Mouse (Mus musculus): Measurements from ENCODE around the gene Trim29.

Trim29 gene

DNA sequence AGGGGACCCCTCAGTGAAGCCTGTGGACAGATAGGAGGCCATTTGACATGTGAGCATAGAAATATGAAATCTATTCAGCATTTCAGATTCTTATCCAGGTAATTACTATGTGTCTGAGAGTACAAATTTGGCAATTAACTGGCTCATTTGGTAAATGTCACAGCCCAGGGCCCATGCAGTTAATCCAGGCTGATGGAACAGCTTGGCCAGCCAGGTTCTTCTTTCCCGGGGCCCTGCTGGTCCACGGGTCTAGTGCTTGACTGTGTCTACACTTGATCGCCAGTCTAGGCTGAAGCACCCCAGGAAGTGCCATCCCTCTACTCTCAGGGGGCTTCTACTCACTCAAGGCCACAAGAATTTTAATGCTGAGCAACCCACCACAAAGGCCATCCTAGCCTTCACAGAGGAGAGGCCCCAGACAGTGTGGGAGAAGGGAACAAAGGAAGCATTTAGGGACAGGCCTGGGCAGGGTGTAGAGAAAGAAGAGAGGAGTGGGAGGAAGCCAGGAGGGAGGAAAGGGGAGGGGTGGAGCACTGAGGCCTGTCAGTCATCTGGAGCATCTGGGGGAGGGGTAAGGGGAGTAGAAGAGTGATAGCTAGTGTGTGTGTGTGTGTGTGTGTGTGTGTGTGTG is 4.8 kb downstream of the Trim29 start:
- DNase-seq = no peak

GRCm38 (mm10) chr9:43316466-43316865 is 5.8 kb downstream of the Trim29 start:
- no peak for DNase-seq

GRCm38 (mm10) chr9:43318661-43319060 is 8.0 kb downstream of the Trim29 start:
- no peak for DNase-seq

GRCm38 (mm10) chr9:43321951-43322350 is 11.3 kb downstream of the Trim29 start:
- DNase-seq = no peak

GRCm38 (mm10) chr9:43322666-43323065 is 12.0 kb downstream of the Trim29 start:
- no peak for DNase-seq

- DNase-seq = no peak
Measured at GRCm38 (mm10) chr9:43325486-43325885, 14.8 kb downstream of the Trim29 start.

- DNase-seq = no peak
Measured at GRCm38 (mm10) chr9:43326015-43326631, 15.5 kb downstream of the Trim29 start.

DNA sequence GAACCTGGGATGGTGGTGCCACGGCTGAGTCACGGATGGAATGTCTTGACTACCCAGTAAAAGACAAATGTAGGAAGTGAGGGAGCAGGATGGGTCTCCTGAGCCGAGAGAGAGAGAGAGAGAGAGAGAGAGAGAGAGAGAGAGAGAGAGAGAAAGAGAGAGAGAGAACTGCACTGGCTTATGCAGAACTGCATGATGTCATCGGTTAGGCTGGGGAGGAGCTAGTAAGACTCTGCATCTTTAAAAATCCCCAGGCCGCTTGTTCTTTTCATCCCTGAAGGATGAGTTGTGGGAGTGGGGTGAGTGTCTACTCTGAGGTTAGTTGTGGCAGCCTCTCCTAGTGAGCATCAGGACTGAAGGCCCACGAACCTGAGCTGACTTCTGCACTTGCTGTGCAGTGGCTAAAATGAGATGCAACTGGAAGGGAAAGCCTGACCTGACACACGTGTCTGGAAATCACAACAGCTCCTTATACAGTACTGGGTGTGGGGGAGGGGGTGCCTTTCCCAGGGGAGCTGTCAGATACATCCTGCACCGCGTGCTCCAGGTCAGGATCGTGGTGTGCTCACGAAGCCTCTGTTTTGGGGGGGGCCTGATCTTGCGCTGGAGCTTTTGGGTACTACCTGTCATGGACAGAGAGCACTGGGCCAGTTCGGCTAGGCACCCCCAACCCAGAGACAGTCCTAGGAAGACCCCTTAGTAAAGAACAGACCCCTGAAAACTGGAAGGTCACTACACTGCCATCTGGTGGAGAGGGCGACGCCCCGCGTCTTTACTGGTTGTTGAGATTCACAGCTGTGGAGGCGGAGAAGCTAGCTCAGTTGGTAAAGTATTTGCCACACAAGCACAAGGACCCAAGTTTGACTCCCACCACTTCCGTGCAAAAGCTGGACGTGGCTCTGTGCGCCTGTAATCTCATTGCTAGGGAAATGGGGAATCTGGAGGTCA is 16.8 kb downstream of the Trim29 start:
- DNase-seq = no peak

DNA sequence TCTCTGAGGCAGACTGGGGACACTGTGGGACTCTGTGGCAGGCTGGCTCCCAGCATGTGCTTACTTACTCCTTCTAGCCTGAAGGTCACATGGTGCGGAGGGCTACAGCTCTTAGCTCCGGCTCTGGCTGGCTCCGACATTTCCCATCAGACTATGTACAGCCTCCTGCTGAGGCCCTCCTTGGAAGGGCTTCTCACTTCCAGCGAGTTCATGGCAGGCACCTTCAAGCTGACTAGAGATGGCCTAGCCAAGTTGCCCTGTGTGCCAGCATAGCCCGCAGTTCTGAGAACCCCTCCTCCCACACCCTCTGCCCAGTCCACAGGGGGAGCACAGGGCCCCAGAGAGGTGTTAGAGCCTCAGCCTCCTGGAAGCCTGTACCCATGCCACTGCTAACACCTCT is 19.8 kb downstream of the Trim29 start:
- no peak for DNase-seq

- DNase-seq = no peak
Measured at GRCm38 (mm10) chr9:43331476-43332471, 21.1 kb downstream of the Trim29 start.

DNA sequence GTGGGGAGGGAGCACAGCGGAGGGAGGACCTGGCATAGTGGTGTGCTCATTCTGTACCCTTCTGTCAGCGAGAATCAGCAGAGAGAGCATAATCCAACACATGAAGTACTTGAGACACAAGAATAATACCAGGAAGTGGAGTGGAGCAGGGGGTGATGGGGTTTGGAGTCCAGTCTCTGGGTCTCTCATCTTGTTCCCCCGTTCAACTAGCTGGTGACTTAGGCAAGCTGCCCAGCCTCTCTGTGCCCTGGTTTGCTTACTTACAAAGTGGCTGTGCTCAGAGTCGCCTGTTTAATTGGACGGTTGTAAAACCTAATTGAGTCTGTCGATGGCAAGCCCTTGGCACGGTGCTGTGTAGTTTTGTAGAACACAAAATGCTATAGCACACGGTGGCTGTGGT is 23.8 kb downstream of the Trim29 start:
- no peak for DNase-seq

DNA sequence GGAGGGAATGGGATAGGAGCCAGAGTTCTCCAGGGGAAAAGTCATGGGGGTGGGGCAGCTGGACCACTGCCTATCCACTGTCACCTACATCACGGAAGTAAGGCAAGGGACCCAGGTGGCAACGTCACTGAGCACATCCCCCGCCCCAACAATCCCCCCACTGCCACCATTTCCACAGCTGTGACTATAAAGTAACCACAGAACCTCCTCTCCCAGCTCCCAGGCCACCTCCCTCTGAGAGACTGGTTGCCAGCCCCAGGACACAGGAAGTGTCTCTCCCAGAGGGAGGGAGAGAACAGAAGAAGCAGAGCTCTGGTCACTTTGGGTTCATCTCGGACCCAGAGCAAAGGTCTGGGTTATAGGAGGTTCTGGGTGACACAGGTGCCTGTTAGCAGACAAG is 27.0 kb downstream of the Trim29 start:
- no peak for DNase-seq

GRCm38 (mm10) chr9:43338067-43338466 is 27.4 kb downstream of the Trim29 start:
- no peak for DNase-seq

DNA sequence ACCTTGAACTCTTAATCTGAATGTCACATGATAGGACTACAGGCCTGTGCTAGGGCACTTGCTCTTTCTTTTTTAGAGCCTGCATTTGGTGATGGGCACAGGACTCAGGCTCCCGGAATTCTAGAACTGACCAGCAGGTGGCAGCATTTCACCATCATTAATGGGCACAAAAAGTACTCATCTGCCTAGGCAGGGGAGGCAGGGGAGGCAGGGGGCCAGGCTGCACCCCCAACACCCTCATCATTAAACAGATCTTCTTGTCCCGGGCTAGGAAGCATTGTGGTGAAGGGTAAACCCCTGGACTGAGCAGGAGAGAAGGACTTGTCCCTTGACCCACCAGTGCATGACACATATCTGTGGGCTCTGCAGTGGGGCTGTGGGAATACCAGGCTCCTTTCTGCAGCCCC is 29.0 kb downstream of the Trim29 start:
- peak; percentile 58 to 60 for DNase-seq

DNA sequence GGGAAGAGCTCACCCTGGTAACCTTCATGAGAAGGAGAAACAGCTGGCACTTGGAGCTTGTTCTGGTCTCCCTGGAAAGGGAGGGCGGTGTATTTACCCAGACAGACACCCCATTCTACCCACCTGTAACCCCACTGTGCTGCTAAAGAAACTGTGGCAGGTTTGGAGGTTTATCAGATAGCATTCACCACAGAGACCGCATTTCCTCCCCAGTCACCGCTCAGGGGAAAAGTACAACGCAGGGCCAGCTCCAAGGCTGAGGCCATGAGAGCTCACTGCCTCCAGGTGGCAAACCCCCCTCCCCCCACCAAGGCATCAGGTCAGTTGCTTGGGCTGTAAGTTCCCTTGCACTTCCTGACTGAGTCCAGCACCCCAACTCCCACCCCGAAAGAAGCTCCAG is 39.4 kb downstream of the Trim29 start:
- DNase-seq = no peak

GRCm38 (mm10) chr9:43351015-43351414 is 40.4 kb downstream of the Trim29 start:
- DNase-seq = no peak

- no peak for DNase-seq
Measured at GRCm38 (mm10) chr9:43357011-43357410, 46.4 kb downstream of the Trim29 start.

DNA sequence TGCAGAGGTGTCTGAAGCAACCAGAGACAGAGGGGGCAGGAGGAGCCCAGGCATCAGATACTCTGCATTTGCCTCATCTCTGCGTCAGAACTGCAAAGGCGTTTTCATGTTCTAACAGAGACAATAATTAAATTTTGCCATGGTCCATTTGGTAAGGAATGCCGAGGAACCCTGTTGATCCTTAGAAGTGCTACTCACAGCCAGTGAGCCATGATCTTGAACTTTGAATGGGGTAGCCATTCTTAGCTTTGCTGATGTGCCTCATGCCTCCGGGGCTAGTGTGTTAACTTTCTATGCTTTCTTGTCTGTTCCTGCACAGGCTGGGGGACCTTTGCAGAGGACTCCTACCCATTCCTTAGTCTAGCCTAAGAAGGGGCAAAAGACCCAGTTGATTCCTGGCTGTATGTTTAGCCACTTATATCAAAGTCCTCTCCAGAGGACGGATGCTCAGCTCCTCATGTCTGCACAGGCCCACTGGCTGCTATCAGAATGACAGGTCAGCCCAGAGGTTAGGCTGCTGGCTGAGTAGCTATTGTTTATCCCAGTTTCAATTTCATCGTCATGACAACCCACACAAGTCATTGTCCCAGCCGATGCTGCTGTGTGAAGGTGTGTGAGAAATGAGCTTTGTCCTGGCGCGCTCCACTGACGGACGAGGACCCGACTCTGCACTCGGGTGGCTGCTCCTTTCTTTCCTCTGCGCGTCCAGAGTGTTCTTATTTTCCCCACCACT is 48.1 kb downstream of the Trim29 start:
- DNase-seq = no peak

DNA sequence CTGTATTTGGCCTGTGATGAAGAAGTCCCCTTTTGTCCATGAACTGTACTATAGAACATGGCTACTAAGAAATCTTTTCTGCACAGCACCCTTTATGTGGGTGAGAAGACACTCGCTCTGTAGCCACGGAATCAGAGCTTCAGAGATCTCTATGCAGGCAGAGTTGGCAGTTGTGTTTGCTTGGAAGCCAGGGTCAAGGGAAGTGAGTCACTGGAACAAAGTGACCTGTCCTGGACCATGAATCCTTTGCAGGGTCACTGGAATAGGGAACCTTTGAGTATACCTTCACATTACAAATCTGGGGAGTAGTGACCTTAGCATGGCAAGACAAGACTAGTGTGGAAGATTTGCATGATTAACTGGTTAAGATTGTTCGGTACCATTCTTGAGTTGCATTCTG is 58.1 kb downstream of the Trim29 start:
- DNase-seq = no peak

- DNase-seq = no peak
Measured at GRCm38 (mm10) chr9:43383871-43384270, 73.2 kb downstream of the Trim29 start.

DNA sequence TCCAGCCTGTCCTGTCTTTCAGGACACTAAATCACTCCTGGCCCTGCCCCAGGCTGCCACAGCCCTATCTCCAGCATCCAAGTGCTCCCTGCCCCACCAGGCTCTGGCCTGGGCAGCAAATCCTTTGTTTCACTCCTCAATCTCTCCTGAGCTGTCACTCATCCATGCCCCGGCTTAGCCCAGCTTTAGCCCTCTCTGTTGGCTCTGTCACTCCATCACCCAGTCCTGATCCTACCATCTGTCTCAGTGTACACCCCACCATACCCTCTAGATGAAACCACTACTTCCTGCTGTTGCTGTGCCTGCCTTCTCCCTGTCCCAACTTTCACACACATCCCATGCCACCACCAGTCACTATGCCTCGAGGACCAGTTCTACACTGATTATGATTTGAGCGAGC is 73.8 kb downstream of the Trim29 start:
- DNase-seq = no peak
